Mouse (Mus musculus): Measurements from ENCODE around the gene Ufl1. TPM values are rescaled to one million over a fixed set of nuclear protein-coding genes. Genes with fewer than 3 reads are reported as not detected.
"Not testable (repeated sequence)": the region's sequence is repeated elsewhere in the genome, so short reads cannot be mapped to it uniquely, and the experiment has no call there.

Gene Ufl1
- polyA plus RNA-seq (2015; fragmentation: Nextera tagmentation; extraction: Ambion mirVana) = 37.3 and 38.0 TPM in 2 replicates

GRCm38 (mm10) chr4:25281671-25282038 lies at the start of gene Ufl1:
Gene Ufl1, minus strand, starts transcription at chr4:25281821.
- WGBS = under 1% methylated on average over 30 of the region's 30 CpGs
- H3K27ac ChIP-seq (replicated peaks) = peak within 1 kb of the TSS; percentile 98
- H3K27me3 ChIP-seq = no peaks in the 10 kb centered on the region
- peak; percentile 99 for ATAC-seq (replicated peaks)
- H3K4me2 ChIP-seq (replicated peaks) = peak within 1 kb of the TSS; percentile 56
- H3K4me3 ChIP-seq = peak within 1 kb of the TSS; percentile 86
- H3K9me3 ChIP-seq = no peaks in the 10 kb centered on the region
- H3K4me1 ChIP-seq = peaks cover 8% of the 10 kb centered on the region
- H3K36me3 ChIP-seq = peaks cover 17% of the 10 kb centered on the region
- H3K9ac ChIP-seq (replicated peaks) = peak within 1 kb of the TSS; percentile 96

GRCm38 (mm10) chr4:25325684-25326220 lies 44.1 kb upstream of the Ufl1 start:
- no peak overlapping the region for H3K9ac ChIP-seq (replicated peaks)
- no peak overlapping the region for H3K27ac ChIP-seq (replicated peaks)
- H3K9me3 ChIP-seq = no peaks in the 10 kb centered on the region
- ATAC-seq (replicated peaks) = no peak
- 80% methylated on average over 3 of the region's 3 CpGs for WGBS
- H3K36me3 ChIP-seq = no peaks in the 10 kb centered on the region
- H3K27me3 ChIP-seq = no peaks in the 10 kb centered on the region
- H3K4me1 ChIP-seq = no peaks in the 10 kb centered on the region
- H3K4me3 ChIP-seq = no peak overlapping the region
- no peak overlapping the region for H3K4me2 ChIP-seq (replicated peaks)

GRCm38 (mm10) chr4:25322631-25323178 lies 41.1 kb upstream of the Ufl1 start:
- Histone ChIP-seq H3K36me3 (no peaks in the 10 kb centered on the region), H3K27me3 (no peaks in the 10 kb centered on the region), H3K27ac (replicated peaks) (no peak overlapping the region), H3K4me3 (no peak overlapping the region), H3K4me1 (no peaks in the 10 kb centered on the region), H3K9ac (replicated peaks) (no peak overlapping the region), H3K4me2 (replicated peaks) (no peak overlapping the region), H3K9me3 (no peaks in the 10 kb centered on the region)
- 86% methylated on average over 2 of the region's 2 CpGs for WGBS
- ATAC-seq (replicated peaks) = no peak

- WGBS = 70% methylated on average over 3 of the region's 3 CpGs
- ATAC-seq (replicated peaks) = 0 out of 2 replicates have a peak, but pooled peaks have one; percentile 55
- no peaks in the 10 kb centered on the region for H3K27me3 ChIP-seq
Measured at GRCm38 (mm10) chr4:25313767-25314166, 32.1 kb upstream of the Ufl1 start.

GRCm38 (mm10) chr4:25285002-25285401 lies 3.4 kb upstream of the Ufl1 start:
- WGBS = 88% methylated on average over 1 of the region's 1 CpGs
- not testable (repeated sequence) for ATAC-seq (replicated peaks); H3K4me3 ChIP-seq; H3K9ac ChIP-seq (replicated peaks); H3K4me1 ChIP-seq; H3K36me3 ChIP-seq; H3K27me3 ChIP-seq; H3K9me3 ChIP-seq; H3K27ac ChIP-seq (replicated peaks); H3K4me2 ChIP-seq (replicated peaks)

More at GRCm38 (mm10) chr4:25313767-25314166, 32.1 kb upstream of the Ufl1 start:
- no peaks in the 10 kb centered on the region for H3K9me3 ChIP-seq
- H3K4me3 ChIP-seq = no peak overlapping the region
- no peaks in the 10 kb centered on the region for H3K36me3 ChIP-seq
- no peak overlapping the region for H3K27ac ChIP-seq (replicated peaks)
- H3K4me1 ChIP-seq = no peaks in the 10 kb centered on the region
- H3K9ac ChIP-seq (replicated peaks) = no peak overlapping the region
- H3K4me2 ChIP-seq (replicated peaks) = no peak overlapping the region

GRCm38 (mm10) chr4:25280938-25281670 lies 517 bp downstream of the Ufl1 start:
- Histone ChIP-seq H3K4me3 (peak overlapping the region; percentile 86), H3K4me1 (peaks cover 8% of the 10 kb centered on the region), H3K4me2 (replicated peaks) (peak overlapping the region; percentile 49), H3K27me3 (no peaks in the 10 kb centered on the region), H3K36me3 (peaks cover 18% of the 10 kb centered on the region), H3K9ac (replicated peaks) (peak overlapping the region; percentile 96), H3K27ac (replicated peaks) (peak overlapping the region; percentile 98), H3K9me3 (no peaks in the 10 kb centered on the region)
- under 1% methylated on average over 32 of the region's 32 CpGs for WGBS
- ATAC-seq (replicated peaks) = peak; percentile 95

- Histone ChIP-seq H3K4me3 (no peak overlapping the region), H3K9me3 (no peaks in the 10 kb centered on the region), H3K36me3 (peaks cover 79% of the 10 kb centered on the region), H3K4me1 (no peaks in the 10 kb centered on the region), H3K4me2 (replicated peaks) (no peak overlapping the region), H3K27ac (replicated peaks) (no peak overlapping the region), H3K27me3 (no peaks in the 10 kb centered on the region), H3K9ac (replicated peaks) (no peak overlapping the region)
- ATAC-seq (replicated peaks) = no peak
- WGBS = 96% methylated on average over 7 of the region's 7 CpGs
Measured at GRCm38 (mm10) chr4:25272861-25273627, 8.6 kb downstream of the Ufl1 start.

GRCm38 (mm10) chr4:25271926-25272325 lies 9.7 kb downstream of the Ufl1 start:
- Histone ChIP-seq H3K4me1 (no peaks in the 10 kb centered on the region), H3K4me2 (replicated peaks) (no peak overlapping the region), H3K4me3 (no peak overlapping the region), H3K27me3 (no peaks in the 10 kb centered on the region), H3K9ac (replicated peaks) (no peak overlapping the region), H3K27ac (replicated peaks) (no peak overlapping the region), H3K9me3 (no peaks in the 10 kb centered on the region), H3K36me3 (peaks cover 79% of the 10 kb centered on the region)
- no peak for ATAC-seq (replicated peaks)
- 88% methylated on average over 1 of the region's 1 CpGs for WGBS

GRCm38 (mm10) chr4:25267144-25267543 lies 14.5 kb downstream of the Ufl1 start:
- no peaks in the 10 kb centered on the region for H3K27me3 ChIP-seq
- no peak for ATAC-seq (replicated peaks)

GRCm38 (mm10) chr4:25257822-25258398 lies 23.7 kb downstream of the Ufl1 start:
- Histone ChIP-seq H3K27ac (replicated peaks) (no peak overlapping the region), H3K27me3 (no peaks in the 10 kb centered on the region), H3K4me2 (replicated peaks) (no peak overlapping the region), H3K9me3 (no peaks in the 10 kb centered on the region), H3K9ac (replicated peaks) (no peak overlapping the region), H3K36me3 (peaks cover 46% of the 10 kb centered on the region), H3K4me1 (no peaks in the 10 kb centered on the region), H3K4me3 (no peak overlapping the region)
- WGBS = 91% methylated on average over 7 of the region's 7 CpGs
- no peak for ATAC-seq (replicated peaks)

More at GRCm38 (mm10) chr4:25267144-25267543, 14.5 kb downstream of the Ufl1 start:
- H3K27ac ChIP-seq (replicated peaks) = no peak overlapping the region
- no peaks in the 10 kb centered on the region for H3K4me1 ChIP-seq
- H3K36me3 ChIP-seq = peaks cover 75% of the 10 kb centered on the region
- H3K4me2 ChIP-seq (replicated peaks) = no peak overlapping the region
- no peak overlapping the region for H3K9ac ChIP-seq (replicated peaks)
- no peaks in the 10 kb centered on the region for H3K9me3 ChIP-seq
- 95% methylated on average over 3 of the region's 3 CpGs for WGBS
- no peak overlapping the region for H3K4me3 ChIP-seq

GRCm38 (mm10) chr4:25242776-25243175 lies 38.8 kb downstream of the Ufl1 start, which contains the start of gene Fhl5:
Gene Fhl5, minus strand, starts transcription at chr4:25242876.
- H3K27me3 ChIP-seq = no peaks in the 10 kb centered on the region
- H3K4me1 ChIP-seq = no peaks in the 10 kb centered on the region
- 95% methylated on average over 3 of the region's 3 CpGs for WGBS
- H3K9me3 ChIP-seq = no peaks in the 10 kb centered on the region
- no peaks in the 10 kb centered on the region for H3K36me3 ChIP-seq
- no peak within 1 kb of the TSS for H3K27ac ChIP-seq (replicated peaks)
- H3K9ac ChIP-seq (replicated peaks) = no peak within 1 kb of the TSS
- ATAC-seq (replicated peaks) = no peak
- no peak within 1 kb of the TSS for H3K4me3 ChIP-seq
- H3K4me2 ChIP-seq (replicated peaks) = no peak within 1 kb of the TSS

Data from forebrain, embryonic 15.5 days (tissue).